Mouse (Mus musculus) left cerebral cortex, adult 8-10 months (tissue): ENCODE data around the gene Gm29110. TPM values are rescaled to one million over a fixed set of nuclear protein-coding genes. Genes with fewer than 3 reads are reported as not detected.
"Not testable (repeated sequence)": the region's sequence is repeated elsewhere in the genome, so short reads cannot be mapped to it uniquely, and the experiment has no call there.

Experiments used
- DNase-seq, 2 experiments: peaks; one replicate each; pipeline ENCODE4 v3.0.0; 2022; ENCODE audit warnings: low spot score in 2 of 2
- total RNA-seq, 4 experiments: library from RNA; stranded (reverse); gene quantifications; 2 replicates each; pipeline ENCODE4 v1.2.4; 2022

The Gm29110 gene
- total RNA-seq = not detected

DNA sequence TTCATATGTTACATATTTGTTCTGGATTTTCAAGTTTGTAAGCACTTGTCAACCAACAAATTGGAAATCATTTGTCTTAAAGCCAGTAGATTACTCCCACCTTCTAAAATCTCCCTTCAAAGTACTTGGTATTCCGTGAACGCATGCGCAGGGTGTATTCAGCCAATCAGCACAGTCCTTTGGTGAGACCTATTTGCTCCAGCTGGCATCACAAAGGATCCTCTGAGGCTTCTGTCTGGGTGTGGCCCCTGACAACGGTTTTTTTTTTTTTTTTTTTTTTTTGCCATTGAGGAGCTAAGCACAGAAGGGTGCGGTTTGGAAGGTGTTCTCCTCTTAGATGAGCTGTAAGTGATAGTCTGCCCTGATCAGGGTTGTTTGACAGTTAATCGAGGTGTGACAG, at the start of gene Gm29110:
TSS of gene Gm29110 (plus strand) at position 301 of the 400 bp plus-strand sequence.
- DNase-seq = not testable (repeated sequence)

Other genes with a start within 250 kb of the Gm29110 start
- gene Gm21913, start 153.4 kb downstream of the Gm29110 start, total RNA-seq = not detected